Mouse (Mus musculus): ENCODE data around the gene Gng12. TPM values are rescaled to one million over a fixed set of nuclear protein-coding genes. Genes with fewer than 3 reads are reported as not detected.
A peak's percentile ranks its signal among the peaks of the same experiment; 100 is the strongest.

The Gng12 gene
- polyA plus RNA-seq, 1 experiment from 2014 or later = 36.9 TPM

- H3K9ac ChIP-seq (ENCODE audit: low read depth, low read length) = no peak overlapping the region
- no peak for ATAC-seq (ENCODE audit: low read depth)
- 45% methylated on average over 12 of the region's 12 CpGs for WGBS (ENCODE audit: insufficient replicate concordance)
- H3K4me2 ChIP-seq (ENCODE audit: low read depth, low read length) = 0 out of 2 replicates have a peak overlapping the region, but pooled peaks have one; percentile 4
- no peak overlapping the region for H3K4me3 ChIP-seq (ENCODE audit: low read depth, low read length)
- H3K9me3 ChIP-seq (replicated peaks; ENCODE audit: control insufficient read depth, low read length) = no peaks in the 10 kb centered on the region
- no peak overlapping the region for H3K27ac ChIP-seq (ENCODE audit: low read length)
- peaks cover 25% of the 10 kb centered on the region for H3K4me1 ChIP-seq (ENCODE audit: control insufficient read depth, low read depth, low read length)
- no peaks in the 10 kb centered on the region for H3K27me3 ChIP-seq (ENCODE audit: control insufficient read depth, insufficient read depth, low read depth, low read length)
- H3K36me3 ChIP-seq (ENCODE audit: control insufficient read depth, insufficient read depth) = no peaks in the 10 kb centered on the region
Observed at GRCm38 (mm10) chr6:66944190-66945003, 48.2 kb downstream of the Gng12 start.

- Histone ChIP-seq H3K9ac (ENCODE audit: low read depth, low read length) (no peak overlapping the region), H3K4me2 (ENCODE audit: low read depth, low read length) (no peak overlapping the region), H3K36me3 (ENCODE audit: control insufficient read depth, insufficient read depth) (no peaks in the 10 kb centered on the region), H3K4me1 (ENCODE audit: control insufficient read depth, low read depth, low read length) (peaks cover 25% of the 10 kb centered on the region), H3K27ac (ENCODE audit: low read length) (no peak overlapping the region), H3K27me3 (ENCODE audit: control insufficient read depth, insufficient read depth, low read depth, low read length) (no peaks in the 10 kb centered on the region), H3K9me3 (replicated peaks; ENCODE audit: control insufficient read depth, low read length) (no peaks in the 10 kb centered on the region), H3K4me3 (ENCODE audit: low read depth, low read length) (no peak overlapping the region)
- peak; percentile 39; the same call in 1 of the 2 replicates for ATAC-seq (ENCODE audit: low read depth)
- 48% methylated on average over 5 of the region's 5 CpGs for WGBS (ENCODE audit: insufficient replicate concordance)
Observed at GRCm38 (mm10) chr6:66945004-66945356, 48.8 kb downstream of the Gng12 start.

GRCm38 (mm10) chr6:66948111-66948510 is 51.9 kb downstream of the Gng12 start:
- no peak for ATAC-seq (ENCODE audit: low read depth)
- H3K36me3 ChIP-seq (ENCODE audit: control insufficient read depth, insufficient read depth) = no peaks in the 10 kb centered on the region
- no peak overlapping the region for H3K9ac ChIP-seq (ENCODE audit: low read depth, low read length)
- no peak overlapping the region for H3K4me3 ChIP-seq (ENCODE audit: low read depth, low read length)
- H3K4me2 ChIP-seq (ENCODE audit: low read depth, low read length) = no peak overlapping the region
- no peak overlapping the region for H3K27ac ChIP-seq (ENCODE audit: low read length)
- H3K27me3 ChIP-seq (ENCODE audit: control insufficient read depth, insufficient read depth, low read depth, low read length) = no peaks in the 10 kb centered on the region
- whole genome bisulfite sequencing (ENCODE audit: insufficient replicate concordance) = 81% methylated on average over 3 of the region's 3 CpGs
- no peaks in the 10 kb centered on the region for H3K9me3 ChIP-seq (replicated peaks; ENCODE audit: control insufficient read depth, low read length)
- peaks cover 25% of the 10 kb centered on the region for H3K4me1 ChIP-seq (ENCODE audit: control insufficient read depth, low read depth, low read length)

- no peak for ATAC-seq (ENCODE audit: low read depth)
- WGBS (ENCODE audit: insufficient replicate concordance) = 9% methylated on average over 3 of the region's 3 CpGs
Observed at GRCm38 (mm10) chr6:66948848-66949247, 52.7 kb downstream of the Gng12 start.

GRCm38 (mm10) chr6:66951726-66952418 is 55.7 kb downstream of the Gng12 start:
- WGBS (ENCODE audit: insufficient replicate concordance) = 21% methylated on average over 5 of the region's 5 CpGs

More at GRCm38 (mm10) chr6:66948848-66949247, 52.7 kb downstream of the Gng12 start:
- H3K9ac ChIP-seq (ENCODE audit: low read depth, low read length) = no peak overlapping the region
- no peak overlapping the region for H3K27ac ChIP-seq (ENCODE audit: low read length)
- H3K9me3 ChIP-seq (replicated peaks; ENCODE audit: control insufficient read depth, low read length) = no peaks in the 10 kb centered on the region
- no peak overlapping the region for H3K4me3 ChIP-seq (ENCODE audit: low read depth, low read length)
- H3K27me3 ChIP-seq (ENCODE audit: control insufficient read depth, insufficient read depth, low read depth, low read length) = no peaks in the 10 kb centered on the region
- H3K4me1 ChIP-seq (ENCODE audit: control insufficient read depth, low read depth, low read length) = peaks cover 21% of the 10 kb centered on the region
- no peaks in the 10 kb centered on the region for H3K36me3 ChIP-seq (ENCODE audit: control insufficient read depth, insufficient read depth)
- H3K4me2 ChIP-seq (ENCODE audit: low read depth, low read length) = no peak overlapping the region

GRCm38 (mm10) chr6:66953951-66954519 is 57.8 kb downstream of the Gng12 start:
- no peaks in the 10 kb centered on the region for H3K9me3 ChIP-seq (replicated peaks; ENCODE audit: control insufficient read depth, low read length)
- H3K4me3 ChIP-seq (ENCODE audit: low read depth, low read length) = no peak overlapping the region
- H3K4me1 ChIP-seq (ENCODE audit: control insufficient read depth, low read depth, low read length) = peaks cover 15% of the 10 kb centered on the region
- 15% methylated on average over 11 of the region's 11 CpGs for WGBS (ENCODE audit: insufficient replicate concordance)
- H3K27ac ChIP-seq (ENCODE audit: low read length) = peak overlapping the region; percentile 76
- H3K9ac ChIP-seq (ENCODE audit: low read depth, low read length) = no peak overlapping the region
- no peaks in the 10 kb centered on the region for H3K27me3 ChIP-seq (ENCODE audit: control insufficient read depth, insufficient read depth, low read depth, low read length)
- ATAC-seq (ENCODE audit: low read depth) = peak; percentile 91
- H3K4me2 ChIP-seq (ENCODE audit: low read depth, low read length) = peak overlapping the region; percentile 44
- H3K36me3 ChIP-seq (ENCODE audit: control insufficient read depth, insufficient read depth) = no peaks in the 10 kb centered on the region

More at GRCm38 (mm10) chr6:66951726-66952418, 55.7 kb downstream of the Gng12 start:
- Histone ChIP-seq H3K9me3 (replicated peaks; ENCODE audit: control insufficient read depth, low read length) (no peaks in the 10 kb centered on the region), H3K27me3 (ENCODE audit: control insufficient read depth, insufficient read depth, low read depth, low read length) (no peaks in the 10 kb centered on the region), H3K4me2 (ENCODE audit: low read depth, low read length) (no peak overlapping the region), H3K4me3 (ENCODE audit: low read depth, low read length) (no peak overlapping the region), H3K36me3 (ENCODE audit: control insufficient read depth, insufficient read depth) (no peaks in the 10 kb centered on the region), H3K9ac (ENCODE audit: low read depth, low read length) (no peak overlapping the region), H3K4me1 (ENCODE audit: control insufficient read depth, low read depth, low read length) (peaks cover 15% of the 10 kb centered on the region), H3K27ac (ENCODE audit: low read length) (0 out of 2 replicates have a peak overlapping the region, but pooled peaks have one; percentile 11)
- no peak for ATAC-seq (ENCODE audit: low read depth)

GRCm38 (mm10) chr6:66955089-66955657 is 59.0 kb downstream of the Gng12 start:
- Histone ChIP-seq H3K4me3 (ENCODE audit: low read depth, low read length) (no peak overlapping the region), H3K27ac (ENCODE audit: low read length) (peak overlapping the region; percentile 50), H3K4me1 (ENCODE audit: control insufficient read depth, low read depth, low read length) (peaks cover 13% of the 10 kb centered on the region), H3K9me3 (replicated peaks; ENCODE audit: control insufficient read depth, low read length) (no peaks in the 10 kb centered on the region), H3K9ac (ENCODE audit: low read depth, low read length) (no peak overlapping the region), H3K27me3 (ENCODE audit: control insufficient read depth, insufficient read depth, low read depth, low read length) (no peaks in the 10 kb centered on the region), H3K36me3 (ENCODE audit: control insufficient read depth, insufficient read depth) (no peaks in the 10 kb centered on the region), H3K4me2 (ENCODE audit: low read depth, low read length) (no peak overlapping the region)
- WGBS (ENCODE audit: insufficient replicate concordance) = 60% methylated on average over 11 of the region's 11 CpGs
- no peak for ATAC-seq (ENCODE audit: low read depth)

GRCm38 (mm10) chr6:66958466-66959235 is 62.5 kb downstream of the Gng12 start:
- Histone ChIP-seq H3K4me3 (ENCODE audit: low read depth, low read length) (no peak overlapping the region), H3K9ac (ENCODE audit: low read depth, low read length) (no peak overlapping the region), H3K27me3 (ENCODE audit: control insufficient read depth, insufficient read depth, low read depth, low read length) (no peaks in the 10 kb centered on the region), H3K27ac (ENCODE audit: low read length) (no peak overlapping the region), H3K4me2 (ENCODE audit: low read depth, low read length) (0 out of 2 replicates have a peak overlapping the region, but pooled peaks have one; percentile 5), H3K9me3 (replicated peaks; ENCODE audit: control insufficient read depth, low read length) (no peaks in the 10 kb centered on the region), H3K36me3 (ENCODE audit: control insufficient read depth, insufficient read depth) (no peaks in the 10 kb centered on the region), H3K4me1 (ENCODE audit: control insufficient read depth, low read depth, low read length) (peaks cover 18% of the 10 kb centered on the region)
- 73% methylated on average over 5 of the region's 5 CpGs for WGBS (ENCODE audit: insufficient replicate concordance)
- no peak for ATAC-seq (ENCODE audit: low read depth)

Measured in liver, embryonic 16.5 days (tissue).